Mouse (Mus musculus) MEL (cell line): Measurements from ENCODE around the gene Fst. TPM values are rescaled to one million over a fixed set of nuclear protein-coding genes. Genes with fewer than 3 reads are reported as not detected.

Source experiments
- DNase-seq: peaks from one replicate; pipeline ENCODE4 v3.0.0; 2011; ENCODE audit warnings: low read depth, low spot score
- H3K27ac ChIP-seq: 2 replicates; pipeline ENCODE4 v1.5.1; 2012; ENCODE audit warnings: low read depth, mild to moderate bottlenecking, control low read depth, low read length, moderate library complexity; ENCODE audit not compliant: control insufficient read depth
- H3K27me3 ChIP-seq, 2 experiments: fragments of 150-350 bp in 1 of 2; sonication (generic) in 1 of 2; 2 replicates each; pipeline ENCODE4 v1.6.1; 2012; ENCODE audit warnings: low read length in 2 of 2, mild to moderate bottlenecking in 2 of 2, improper control_type of control experiment in 1 of 2, moderate library complexity in 1 of 2; ENCODE audit not compliant: insufficient read depth in 2 of 2, control insufficient read depth in 1 of 2
- H3K36me3 ChIP-seq, 2 experiments: 2 replicates each; pipeline ENCODE4 v1.6.1; 2012 to 2014; ENCODE audit warnings: low read length in 2 of 2, improper control_type of control experiment in 1 of 2, inconsistent platforms in 1 of 2, mild to moderate bottlenecking in 1 of 2; ENCODE audit not compliant: insufficient read depth in 2 of 2, control insufficient read depth in 1 of 2
- H3K4me1 ChIP-seq, 2 experiments: fragments of 150-350 bp in 1 of 2; sonication (generic) in 1 of 2; 2 replicates each; pipeline ENCODE4 v1.6.1; 2012; ENCODE audit warnings: low read length in 2 of 2, improper control_type of control experiment in 1 of 2, mild to moderate bottlenecking in 1 of 2; ENCODE audit not compliant: insufficient read depth in 2 of 2, control insufficient read depth in 1 of 2
- H3K4me3 ChIP-seq, 2 experiments: fragments of 150-350 bp in 1 of 2; sonication (generic) in 1 of 2; 2 replicates each; pipeline ENCODE4 v1.5.1; 2012; ENCODE audit warnings: low read depth in 2 of 2, low read length in 2 of 2, mild to moderate bottlenecking in 2 of 2, moderate library complexity in 2 of 2, control low read depth in 1 of 2, improper control_type of control experiment in 1 of 2; ENCODE audit not compliant: control insufficient read depth in 1 of 2, insufficient read depth in 1 of 2
- H3K79me2 ChIP-seq: 2 replicates; pipeline ENCODE4 v1.6.1; 2012; ENCODE audit warnings: mild to moderate bottlenecking, low read length, moderate library complexity; ENCODE audit not compliant: control insufficient read depth, poor library complexity, insufficient read depth
- H3K9ac ChIP-seq: 2 replicates; pipeline ENCODE4 v1.6.1; 2012; ENCODE audit warnings: low read depth, mild to moderate bottlenecking, control low read depth, low read length, moderate library complexity; ENCODE audit not compliant: control insufficient read depth, poor library complexity, severe bottlenecking
- H3K9me3 ChIP-seq: fragments of 150-350 bp; sonication (generic); replicated peaks from 2 replicates; pipeline ENCODE4 v1.6.1; 2012; ENCODE audit warnings: mild to moderate bottlenecking, low read length, improper control_type of control experiment, moderate library complexity; ENCODE audit not compliant: insufficient read depth
- CHD1 ChIP-seq: IDR thresholded peaks from 2 replicates; pipeline ENCODE4 v1.6.1; 2012; ENCODE audit warnings: low read depth, mild to moderate bottlenecking, inconsistent platforms, low read length, improper control_type of control experiment
- CHD2 ChIP-seq: IDR thresholded peaks from 2 replicates; pipeline ENCODE4 v1.6.1; 2011; ENCODE audit warnings: low read length, improper control_type of control experiment
- E2F4 ChIP-seq: IDR thresholded peaks from 2 replicates; pipeline ENCODE4 v1.6.1; 2011; ENCODE audit warnings: low read depth, low read length, improper control_type of control experiment, borderline replicate concordance
- ETS1 ChIP-seq: IDR thresholded peaks from 2 replicates; pipeline ENCODE4 v1.6.1; 2012; ENCODE audit warnings: low read depth, mild to moderate bottlenecking, inconsistent platforms, low read length, improper control_type of control experiment, moderate library complexity
- GATA1 ChIP-seq: IDR thresholded peaks from 2 replicates; pipeline ENCODE4 v1.6.1; 2011; ENCODE audit warnings: low read depth, low read length, improper control_type of control experiment
- KAT2A ChIP-seq: conservative IDR thresholded peaks from 2 replicates; pipeline ENCODE4 v1.6.1; 2012; ENCODE audit warnings: low read depth, low read length, improper control_type of control experiment, inconsistent platforms
- MAZ ChIP-seq: IDR thresholded peaks from 2 replicates; pipeline ENCODE4 v1.6.1; 2012; ENCODE audit warnings: low read depth, mild to moderate bottlenecking, inconsistent platforms, low read length, improper control_type of control experiment
- MEF2A ChIP-seq: IDR thresholded peaks from 2 replicates; pipeline ENCODE4 v1.6.1; 2014; ENCODE audit warnings: low read depth, mild to moderate bottlenecking, inconsistent platforms, low read length, improper control_type of control experiment; ENCODE audit not compliant: poor library complexity, insufficient replicate concordance, severe bottlenecking; ENCODE audit errors: extremely low read depth
- MXI1 ChIP-seq: IDR thresholded peaks from 2 replicates; pipeline ENCODE4 v1.6.1; 2011; ENCODE audit warnings: mild to moderate bottlenecking, low read depth, low read length, improper control_type of control experiment
- MYC ChIP-seq: IDR thresholded peaks from 2 replicates; pipeline ENCODE4 v1.6.1; 2011; ENCODE audit warnings: low read depth, mild to moderate bottlenecking, low read length, improper control_type of control experiment, moderate library complexity
- NRF1 ChIP-seq: IDR thresholded peaks from 2 replicates; pipeline ENCODE4 v1.6.1; 2014; ENCODE audit warnings: low read depth, mild to moderate bottlenecking, inconsistent platforms, low read length, improper control_type of control experiment, moderate library complexity; ENCODE audit not compliant: poor library complexity, insufficient read depth, severe bottlenecking
- POLR2AphosphoS2 ChIP-seq: IDR thresholded peaks from 2 replicates; pipeline ENCODE4 v1.6.1; 2011; ENCODE audit warnings: low read length, improper control_type of control experiment
- POLR2AphosphoS5 ChIP-seq: IDR thresholded peaks from 2 replicates; pipeline ENCODE4 v1.6.1; 2012; ENCODE audit warnings: low read depth, borderline replicate concordance, mild to moderate bottlenecking, inconsistent platforms, low read length, moderate library complexity, mixed read lengths
- RAD21 ChIP-seq: IDR thresholded peaks from 2 replicates; pipeline ENCODE4 v1.6.1; 2011; ENCODE audit warnings: mild to moderate bottlenecking, low read depth, low read length, improper control_type of control experiment
- TBP ChIP-seq: IDR thresholded peaks from 2 replicates; pipeline ENCODE4 v1.8.0; 2011; ENCODE audit warnings: low read depth, low read length, improper control_type of control experiment
- TCF12 ChIP-seq: IDR thresholded peaks from 2 replicates; pipeline ENCODE4 v1.6.1; 2014; ENCODE audit warnings: low read depth, mild to moderate bottlenecking, inconsistent platforms, low read length, improper control_type of control experiment, moderate library complexity
- USF2 ChIP-seq, 2 experiments: IDR thresholded peaks; 2 replicates each; pipeline ENCODE4 v1.6.1; 2011 to 2012; ENCODE audit warnings: improper control_type of control experiment in 2 of 2, low read length in 2 of 2, borderline replicate concordance in 1 of 2, inconsistent platforms in 1 of 2, low read depth in 1 of 2, mild to moderate bottlenecking in 1 of 2; ENCODE audit not compliant: insufficient read depth in 1 of 2
- ZC3H11A ChIP-seq: IDR thresholded peaks from 2 replicates; pipeline ENCODE4 v1.6.1; 2012; ENCODE audit warnings: low read depth, mild to moderate bottlenecking, inconsistent platforms, low read length, improper control_type of control experiment
- ZKSCAN1 ChIP-seq: IDR thresholded peaks from 2 replicates; pipeline ENCODE4 v1.6.1; 2012; ENCODE audit warnings: low read depth, mild to moderate bottlenecking, inconsistent platforms, low read length, improper control_type of control experiment, moderate library complexity
- ZMIZ1 ChIP-seq: IDR thresholded peaks from 2 replicates; pipeline ENCODE4 v1.6.1; 2012; ENCODE audit warnings: low read depth, mild to moderate bottlenecking, inconsistent platforms, low read length, improper control_type of control experiment, moderate library complexity
- polyA plus RNA-seq, 2 experiments: library from polyadenylated mRNA; stranded (reverse) in 1 of 2; unstranded in 1 of 2; fragments of >175 nt in 1 of 2; fragments of >200 nt in 1 of 2; gene quantifications; 2 replicates each; pipeline versions ENCODE4 v1.2.1 to v1.2.4; 2012; ENCODE audit warnings: low replicate concordance in 2 of 2, low read depth in 1 of 2; ENCODE audit not compliant: insufficient read length in 2 of 2, insufficient read depth in 1 of 2, missing spikeins in 1 of 2
- total RNA-seq: library from RNA; depleted of rRNA; stranded (reverse); fragments of 300-350 nt; gene quantifications from 2 replicates; pipeline ENCODE4 v1.2.3, GENCODE M21; 2012

The Fst gene
- total and polyA plus RNA-seq, 3 experiments = not detected

DNA sequence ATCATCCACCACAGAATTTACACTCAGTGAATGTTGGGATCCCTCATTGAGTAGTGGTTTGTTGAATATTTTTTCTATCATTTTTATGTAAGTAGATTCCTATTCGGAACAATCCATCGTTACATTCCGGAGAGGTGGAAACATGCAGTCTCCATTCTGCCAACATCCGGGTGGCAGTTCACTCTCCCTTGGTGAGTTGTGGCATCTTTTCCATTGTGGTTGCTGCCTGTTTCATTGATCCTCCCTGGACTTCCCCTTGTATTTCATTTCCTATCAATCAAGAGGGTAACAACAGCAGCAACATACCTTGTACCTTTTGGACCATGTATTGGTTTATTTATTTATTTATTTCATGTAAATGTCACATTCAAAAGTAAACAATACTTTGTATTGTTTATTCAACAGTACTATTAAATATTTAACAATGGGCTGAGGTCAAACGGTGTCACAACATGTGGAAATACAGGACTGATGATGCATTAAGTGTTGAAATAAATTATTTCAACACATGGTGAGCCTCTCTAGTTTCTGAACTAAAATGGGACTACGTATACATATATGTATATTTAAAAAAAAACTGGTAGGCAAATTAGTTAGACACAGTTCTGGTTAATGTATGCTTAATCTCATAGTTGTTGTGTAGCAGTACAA is 7.6 kb upstream of the Fst start:
- no peaks in the 10 kb centered on the region for H3K36me3 ChIP-seq
- no peak for DNase-seq
- no peak overlapping the region for H3K27ac ChIP-seq
- H3K27me3 ChIP-seq = no peaks in the 10 kb centered on the region
- H3K4me3 ChIP-seq = no peak overlapping the region
- TF ChIP-seq TBP = no peak
- TF ChIP-seq NRF1 = no peak
- TF ChIP-seq MYC = no peak
- TF ChIP-seq ZKSCAN1 = no peak
- no peak for TF ChIP-seq ETS1
- TF ChIP-seq CHD1 = no peak
- no peak for TF ChIP-seq KAT2A
- H3K9me3 ChIP-seq = no peaks in the 10 kb centered on the region
- H3K4me1 ChIP-seq = no peaks in the 10 kb centered on the region; a peak in 1 of 4 replicates
- no peaks in the 10 kb centered on the region for H3K79me2 ChIP-seq
- H3K9ac ChIP-seq = no peak overlapping the region

GRCm38 (mm10) chr13:114465387-114465786 is 6.6 kb upstream of the Fst start:
- Histone ChIP-seq H3K27me3 (no peaks in the 10 kb centered on the region), H3K36me3 (no peaks in the 10 kb centered on the region), H3K9ac (no peak overlapping the region), H3K4me3 (no peak overlapping the region), H3K9me3 (no peaks in the 10 kb centered on the region), H3K4me1 (no peaks in the 10 kb centered on the region; a peak in 1 of 4 replicates), H3K27ac (no peak overlapping the region), H3K79me2 (no peaks in the 10 kb centered on the region)
- TF ChIP-seq CHD1 (no peak), ZMIZ1 (no peak), MYC (no peak), MEF2A (no peak), ZKSCAN1 (no peak), TBP (no peak), E2F4 (no peak), MXI1 (no peak), POLR2AphosphoS5 (no peak), RAD21 (no peak), TCF12 (no peak), ZC3H11A (no peak), CHD2 (no peak), POLR2AphosphoS2 (no peak), GATA1 (no peak), USF2 (IDR thresholded peaks at IDR 0.05; ENCODE audit: borderline replicate concordance in 1 of 2, insufficient read depth in 1 of 2, low read depth in 1 of 2, low read length in 2 of 2) (no peak), MAZ (no peak)
- no peak for DNase-seq
